Mouse (Mus musculus): ENCODE data around the gene Itpkb.

- TF ChIP-seq CTCF (IDR thresholded peaks at IDR 0.05) (no peak), EP300 (IDR thresholded peaks at IDR 0.05) (no peak)
These were observed 132.1 kb downstream of the Itpkb start for GRCm38 (mm10) chr1:180462396-180462795.

Measured in lung, postnatal 0 days (tissue).